Mouse (Mus musculus) erythroblast, embryonic 14.5 days (primary cell): Measurements from ENCODE around the gene Steap4. TPM values are rescaled to one million over a fixed set of nuclear protein-coding genes. Genes with fewer than 3 reads are reported as not detected.
"Not testable (repeated sequence)": the region's sequence is repeated elsewhere in the genome, so short reads cannot be mapped to it uniquely, and the experiment has no call there.

Experiments
- H3K27me3 ChIP-seq: 2 replicates; pipeline ENCODE4 v1.6.1; 2012; ENCODE audit warnings: inconsistent platforms; ENCODE audit not compliant: control insufficient read depth
- H3K36me3 ChIP-seq: 2 replicates; pipeline ENCODE4 v1.6.1; 2012; ENCODE audit warnings: mild to moderate bottlenecking, inconsistent platforms; ENCODE audit not compliant: control insufficient read depth
- H3K4me1 ChIP-seq: 2 replicates; pipeline ENCODE4 v1.6.1; 2012; ENCODE audit warnings: inconsistent platforms; ENCODE audit not compliant: control insufficient read depth
- H3K4me3 ChIP-seq: replicated peaks from 2 replicates; pipeline ENCODE3; 2012; ENCODE audit warnings: moderate library complexity, mild to moderate bottlenecking, inconsistent platforms
- H3K9me3 ChIP-seq: 2 replicates; pipeline ENCODE4 v1.6.1; 2012; ENCODE audit warnings: low read length, inconsistent platforms, mixed read lengths; ENCODE audit not compliant: control insufficient read depth
- GATA1 ChIP-seq: IDR thresholded peaks from 2 replicates; pipeline ENCODE4 v1.6.1; 2012; ENCODE audit warnings: low read length, inconsistent platforms, mixed read lengths
- TAL1 ChIP-seq: IDR thresholded peaks from 3 replicates; pipeline ENCODE4 v1.6.1; 2012; ENCODE audit warnings: low read length, inconsistent platforms, mixed read lengths
- polyA plus RNA-seq: library from polyadenylated mRNA; stranded (reverse); fragments of >175 nt; gene quantifications from 2 replicates; pipeline ENCODE4 v1.2.3, GENCODE M21; 2012

Steap4 gene
- polyA plus RNA-seq, 1 experiment: 0.01 TPM

- Histone ChIP-seq H3K27me3 (no peaks in the 10 kb centered on the region), H3K4me1 (no peaks in the 10 kb centered on the region), H3K36me3 (no peaks in the 10 kb centered on the region), H3K9me3 (peaks cover 3% of the 10 kb centered on the region; the same call in 1 of the 2 replicates), H3K4me3 (no peak overlapping the region)
- TF ChIP-seq GATA1 (no peak), TAL1 (no peak)
Observed at GRCm38 (mm10) chr5:7974522-7975197, 14.4 kb downstream of the Steap4 start.

GRCm38 (mm10) chr5:7980586-7980985 lies 20.3 kb downstream of the Steap4 start:
- no peaks in the 10 kb centered on the region for H3K4me1 ChIP-seq
- no peaks in the 10 kb centered on the region for H3K27me3 ChIP-seq
- H3K9me3 ChIP-seq: peaks cover 5% of the 10 kb centered on the region
- no peak overlapping the region for H3K4me3 ChIP-seq
- no peak for TF ChIP-seq TAL1
- TF ChIP-seq GATA1: no peak
- no peaks in the 10 kb centered on the region for H3K36me3 ChIP-seq

- TF ChIP-seq TAL1: no peak
- no peak for TF ChIP-seq GATA1
- H3K9me3 ChIP-seq: no peaks in the 10 kb centered on the region
- H3K4me1 ChIP-seq: no peaks in the 10 kb centered on the region
- no peaks in the 10 kb centered on the region for H3K36me3 ChIP-seq
- H3K4me3 ChIP-seq: no peak overlapping the region
- no peaks in the 10 kb centered on the region for H3K27me3 ChIP-seq
Observed at GRCm38 (mm10) chr5:7987962-7988361, 27.7 kb downstream of the Steap4 start.

GRCm38 (mm10) chr5:7988415-7988814 lies 28.2 kb downstream of the Steap4 start:
- no peak for TF ChIP-seq TAL1
- no peak for TF ChIP-seq GATA1
- no peak overlapping the region for H3K4me3 ChIP-seq
- H3K36me3 ChIP-seq: no peaks in the 10 kb centered on the region
- H3K9me3 ChIP-seq: no peaks in the 10 kb centered on the region
- no peaks in the 10 kb centered on the region for H3K27me3 ChIP-seq
- no peaks in the 10 kb centered on the region for H3K4me1 ChIP-seq

GRCm38 (mm10) chr5:7991631-7992030 lies 31.4 kb downstream of the Steap4 start:
- not testable (repeated sequence) for H3K4me3 ChIP-seq

GRCm38 (mm10) chr5:7993766-7994165 lies 33.5 kb downstream of the Steap4 start:
- TF ChIP-seq GATA1 (no peak), TAL1 (no peak)
- Histone ChIP-seq H3K9me3 (no peaks in the 10 kb centered on the region), H3K27me3 (no peaks in the 10 kb centered on the region), H3K4me1 (no peaks in the 10 kb centered on the region), H3K4me3 (no peak overlapping the region), H3K36me3 (no peaks in the 10 kb centered on the region)

More at GRCm38 (mm10) chr5:7991631-7992030, 31.4 kb downstream of the Steap4 start:
- not testable (repeated sequence) for H3K9me3 ChIP-seq, H3K4me1 ChIP-seq, H3K27me3 ChIP-seq, H3K36me3 ChIP-seq

- Histone ChIP-seq H3K9me3 (no peaks in the 10 kb centered on the region), H3K27me3 (no peaks in the 10 kb centered on the region), H3K4me3 (no peak overlapping the region), H3K4me1 (no peaks in the 10 kb centered on the region), H3K36me3 (no peaks in the 10 kb centered on the region)
- TF ChIP-seq TAL1: no peak
- no peak for TF ChIP-seq GATA1
Observed at GRCm38 (mm10) chr5:7995288-7995897, 35.1 kb downstream of the Steap4 start.

GRCm38 (mm10) chr5:7996401-7997044 lies 36.3 kb downstream of the Steap4 start:
- no peak for TF ChIP-seq TAL1
- no peak for TF ChIP-seq GATA1
- Histone ChIP-seq H3K9me3 (no peaks in the 10 kb centered on the region), H3K36me3 (no peaks in the 10 kb centered on the region), H3K27me3 (no peaks in the 10 kb centered on the region), H3K4me1 (no peaks in the 10 kb centered on the region), H3K4me3 (no peak overlapping the region)

- Histone ChIP-seq H3K36me3 (no peaks in the 10 kb centered on the region), H3K9me3 (no peaks in the 10 kb centered on the region), H3K27me3 (no peaks in the 10 kb centered on the region), H3K4me1 (no peaks in the 10 kb centered on the region), H3K4me3 (no peak overlapping the region)
- no peak for TF ChIP-seq TAL1
- TF ChIP-seq GATA1: no peak
Observed at GRCm38 (mm10) chr5:7997086-7997485, 36.8 kb downstream of the Steap4 start.

- no peak overlapping the region for H3K4me3 ChIP-seq
- H3K27me3 ChIP-seq: no peaks in the 10 kb centered on the region
- no peaks in the 10 kb centered on the region for H3K4me1 ChIP-seq
- TF ChIP-seq TAL1: no peak
- TF ChIP-seq GATA1: no peak
- no peaks in the 10 kb centered on the region for H3K9me3 ChIP-seq
- H3K36me3 ChIP-seq: no peaks in the 10 kb centered on the region
Observed at GRCm38 (mm10) chr5:8000466-8000865, 40.2 kb downstream of the Steap4 start.
